In genomic region chr2:83714783-83715182, GRCm38 (mm10) we compare ENCODE assay signal across 8 mouse cellular contexts. TPM values are rescaled to one million over a fixed set of nuclear protein-coding genes. Genes with fewer than 3 reads are reported as not detected.
A peak's percentile ranks its signal among the peaks of the same experiment; 100 is the strongest.
DNase-seq lines count a peak whose midpoint lies in the region; ATAC-seq lines count a peak whose summit lies in the region.

No protein-coding gene starts in this region.

- intact Hi-C loops in heart, postnatal 14 days (cut with DNase I) = no loop called here

- H3K36me3 ChIP-seq in embryonic facial prominence, embryonic 14.5 days (ENCODE audit: control insufficient read depth, insufficient read depth, low read length) = no peaks in the 10 kb centered on the region
- H3K36me3 ChIP-seq in megakaryocyte, embryonic 14.5 days (replicated peaks; ENCODE audit: low read length) = no peaks in the 10 kb centered on the region

- peaks cover 5% of the 10 kb centered on the region for H3K4me1 ChIP-seq in embryonic facial prominence, embryonic 14.5 days (ENCODE audit: control insufficient read depth, insufficient read depth, low read length)
- H3K4me1 ChIP-seq in megakaryocyte, embryonic 14.5 days = peaks cover 18% of the 10 kb centered on the region

- no peaks in the 10 kb centered on the region for H3K9me3 ChIP-seq in embryonic facial prominence, embryonic 14.5 days (ENCODE audit: control insufficient read depth, low read length)
- no peaks in the 10 kb centered on the region for H3K9me3 ChIP-seq in megakaryocyte, embryonic 14.5 days

- no peak overlapping the region for H3K9ac ChIP-seq in embryonic facial prominence, embryonic 14.5 days (ENCODE audit: low read depth, low read length)

- H3K27me3 ChIP-seq in embryonic facial prominence, embryonic 14.5 days (replicated peaks; ENCODE audit: control insufficient read depth, insufficient read depth, low read length) = no peaks in the 10 kb centered on the region
- H3K27me3 ChIP-seq in megakaryocyte, embryonic 14.5 days (replicated peaks) = no peaks in the 10 kb centered on the region

- ATAC-seq in embryonic facial prominence, embryonic 14.5 days (ENCODE audit: low read depth) = peak; percentile 75
- ATAC-seq in erythroid progenitor cell, adult 5-6 weeks (replicated peaks; ENCODE audit: low FRiP score, poor library complexity, severe bottlenecking) = no peak

- no peak overlapping the region for H3K4me3 ChIP-seq in embryonic facial prominence, embryonic 14.5 days (ENCODE audit: low read depth, low read length)
- peak overlapping the region; percentile 62 for H3K4me3 ChIP-seq in megakaryocyte, embryonic 14.5 days (replicated peaks)

- H3K27ac ChIP-seq in embryonic facial prominence, embryonic 14.5 days (replicated peaks; ENCODE audit: low read depth, low read length) = no peak overlapping the region

- H3K4me2 ChIP-seq in embryonic facial prominence, embryonic 14.5 days (ENCODE audit: low read depth, low read length) = peak overlapping the region; percentile 24; the same call in 1 of the 2 replicates

- peak; percentile 38 for DNase-seq in 416B (ENCODE audit: low read depth)
- DNase-seq in adrenal gland, adult (ENCODE audit: inconsistent age in 2 of 2, low spot score in 1 of 2) = peak; percentile 93 to 98
- peak; percentile 93 for DNase-seq in embryonic facial prominence, embryonic 14.5 days (ENCODE audit: low spot score)
- peak; percentile 74 to 77 for DNase-seq in heart, postnatal 14 days
- peak; percentile 48 to 50 for DNase-seq in layer of hippocampus, adult 8-10 months (ENCODE audit: low spot score in 2 of 2)
- DNase-seq in testis, postnatal 14 days (ENCODE audit: low spot score) = peak; percentile 69

- WGBS in embryonic facial prominence, embryonic 14.5 days = 12% methylated on average over 6 of the region's 6 CpGs

RNA-seq across cellular contexts. Expression of gene Itgav, which starts 9.4 kb away (rescaled TPM):
- polyA plus RNA-seq in embryonic facial prominence, embryonic 14.5 days (2014; fragmentation: Nextera tagmentation; extraction: Ambion mirVana) = 92.5 and 105 TPM in 2 replicates
- 10 to 100 TPM; 41.2 to 42.1 TPM for total RNA-seq in heart, postnatal 14 days (2021)
- total RNA-seq in layer of hippocampus, adult 8-10 months (2022) = 10 to 100 TPM; 61.5 to 76.4 (median 72.2) TPM
- polyA plus RNA-seq in megakaryocyte, embryonic 14.5 days (2012; ENCODE audit: insufficient read depth, low replicate concordance) = 7.1 and 10.6 TPM in 2 replicates
- 2.9 and 9.0 TPM in 2 replicates for total RNA-seq in erythroid progenitor cell, adult 5-6 weeks (2015; ENCODE audit: low replicate concordance)
- 5.3 and 23.5 TPM in 2 replicates for total RNA-seq in erythroid progenitor cell, adult 5-6 weeks (2017; ENCODE audit: low replicate concordance)

Comparison
In these comparisons a context has a peak if more than half of its experiments do, and no peak if none do; other contexts are left out.
1. DNase-seq: peak in every context shown above with its lines; median percentile 96 in adrenal gland, adult; 93 in embryonic facial prominence, embryonic 14.5 days; 76 in heart, postnatal 14 days; 69 in testis, postnatal 14 days; 49 in layer of hippocampus, adult 8-10 months; 38 in 416B.